Mouse (Mus musculus): ENCODE measurements at regions not wholly inside any gene's neighbourhood (a gene's known extent, or its start where the extent isn't known, plus 50 kb on each side); places are given as distances from the start of the nearest gene placed in this dataset.

DNA sequence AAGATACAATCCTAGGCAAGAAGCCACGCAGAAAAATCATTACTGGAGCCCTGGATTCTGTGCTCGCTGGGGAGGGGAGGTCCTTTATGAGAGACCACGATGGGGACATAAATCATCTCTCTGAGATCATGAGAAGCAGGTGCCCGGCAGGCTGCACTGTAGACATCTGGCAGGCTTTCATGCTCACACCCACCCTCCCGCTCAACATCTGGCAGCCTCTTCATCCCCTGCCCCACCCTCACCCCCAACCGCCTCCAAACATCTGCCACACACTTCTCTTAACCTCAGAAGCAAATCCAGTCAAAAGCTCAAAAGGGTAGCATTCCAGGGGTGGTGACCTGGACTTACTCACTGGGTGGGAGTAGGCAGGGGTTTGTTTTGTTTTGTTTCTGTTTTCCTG, 279.5 kb upstream of the Atp11b start:
- Histone ChIP-seq H3K4me2 (no peak overlapping the region), H3K4me1 (0 out of 2 replicates have a peak, but pooled peaks cover 5% of the 10 kb centered on the region), H3K27me3 (replicated peaks) (0 out of 2 replicates have a peak, but pooled peaks cover 2% of the 10 kb centered on the region), H3K36me3 (no peaks in the 10 kb centered on the region), H3K9ac (no peak overlapping the region), H3K4me3 (no peak overlapping the region), H3K27ac (replicated peaks) (no peak overlapping the region), H3K9me3 (no peaks in the 10 kb centered on the region)
- 52% methylated on average over 6 of the region's 6 CpGs for WGBS
- ATAC-seq (ENCODE audit: extremely low read depth, insufficient number of reproducible peaks, low FRiP score, low TSS enrichment) = no peak

- Histone ChIP-seq H3K9me3 (no peaks in the 10 kb centered on the region), H3K27ac (replicated peaks) (no peak overlapping the region), H3K4me3 (no peak overlapping the region), H3K9ac (no peak overlapping the region), H3K27me3 (replicated peaks) (peaks cover 6% of the 10 kb centered on the region; the same call in 1 of the 2 replicates), H3K4me2 (no peak overlapping the region), H3K4me1 (0 out of 2 replicates have a peak, but pooled peaks cover 5% of the 10 kb centered on the region), H3K36me3 (no peaks in the 10 kb centered on the region)
- WGBS = 68% methylated on average over 7 of the region's 7 CpGs
- no peak for ATAC-seq (ENCODE audit: extremely low read depth, insufficient number of reproducible peaks, low FRiP score, low TSS enrichment)
Measured at GRCm38 (mm10) chr3:35475326-35475725, 278.6 kb upstream of the Atp11b start.

- 42% methylated on average over 18 of the region's 18 CpGs for WGBS
- H3K4me3 ChIP-seq = no peak overlapping the region; the same call in 1 of the 2 replicates
- peaks cover 15% of the 10 kb centered on the region for H3K4me1 ChIP-seq
- H3K9ac ChIP-seq = no peak overlapping the region
- no peaks in the 10 kb centered on the region for H3K9me3 ChIP-seq
- ATAC-seq (ENCODE audit: extremely low read depth, insufficient number of reproducible peaks, low FRiP score, low TSS enrichment) = no peak
- H3K36me3 ChIP-seq = no peaks in the 10 kb centered on the region
- no peak overlapping the region for H3K27ac ChIP-seq (replicated peaks)
- H3K27me3 ChIP-seq (replicated peaks) = peaks cover 9% of the 10 kb centered on the region; the same call in 1 of the 2 replicates
- peak overlapping the region; percentile 65 for H3K4me2 ChIP-seq
Measured at GRCm38 (mm10) chr3:35480714-35481695, 272.9 kb upstream of the Atp11b start.

DNA sequence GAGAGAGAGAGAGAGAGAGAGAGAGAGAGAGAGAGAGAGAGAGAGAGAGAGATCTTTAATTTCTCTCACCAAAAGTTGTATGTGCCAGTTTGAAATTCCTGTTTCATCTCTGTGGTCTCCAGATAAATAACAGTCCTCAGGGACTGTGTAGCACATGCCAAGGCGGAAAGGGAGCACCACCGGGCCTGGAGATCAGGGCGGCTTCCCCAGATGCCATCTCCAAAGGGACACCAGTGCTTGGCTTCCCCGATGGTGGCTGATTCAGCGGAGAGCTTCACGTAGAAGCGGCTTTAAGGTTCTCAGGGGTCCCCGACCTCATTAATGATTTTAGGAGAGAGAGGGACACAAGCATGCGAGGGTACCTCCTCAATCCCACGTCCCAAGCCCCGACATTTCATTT, 272.1 kb upstream of the Atp11b start:
- H3K4me1 ChIP-seq = peaks cover 15% of the 10 kb centered on the region
- H3K9me3 ChIP-seq = no peaks in the 10 kb centered on the region
- H3K4me2 ChIP-seq = peak overlapping the region; percentile 65
- peaks cover 9% of the 10 kb centered on the region; the same call in 1 of the 2 replicates for H3K27me3 ChIP-seq (replicated peaks)
- peak overlapping the region; percentile 32 for H3K4me3 ChIP-seq
- WGBS = 26% methylated on average over 11 of the region's 11 CpGs
- no peaks in the 10 kb centered on the region for H3K36me3 ChIP-seq
- no peak overlapping the region for H3K27ac ChIP-seq (replicated peaks)
- no peak for ATAC-seq (ENCODE audit: extremely low read depth, insufficient number of reproducible peaks, low FRiP score, low TSS enrichment)
- peak overlapping the region; percentile 33; the same call in 1 of the 2 replicates for H3K9ac ChIP-seq

DNA sequence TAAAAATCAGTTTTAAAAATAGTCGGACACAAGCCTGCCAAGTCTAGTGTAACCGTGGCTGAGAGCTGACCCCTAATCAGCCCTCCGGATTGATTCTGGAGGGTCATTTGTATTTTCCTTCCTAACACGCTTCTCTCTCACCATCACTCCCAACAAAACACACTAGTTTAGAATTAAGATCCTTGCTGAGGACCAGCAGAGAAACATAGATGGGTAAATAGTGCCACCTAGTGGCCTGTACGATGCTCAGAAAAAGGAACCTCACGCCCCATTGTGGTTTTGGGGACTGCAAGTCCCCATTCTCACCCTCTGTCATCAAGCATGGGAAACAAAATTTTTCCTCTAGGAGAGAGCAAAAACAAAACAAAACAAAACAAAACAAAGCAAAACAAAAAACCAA, 271.6 kb upstream of the Atp11b start:
- Histone ChIP-seq H3K9me3 (no peaks in the 10 kb centered on the region), H3K4me1 (peaks cover 15% of the 10 kb centered on the region), H3K36me3 (no peaks in the 10 kb centered on the region), H3K27ac (replicated peaks) (no peak overlapping the region), H3K9ac (0 out of 2 replicates have a peak overlapping the region, but pooled peaks have one; percentile 33), H3K27me3 (replicated peaks) (peaks cover 9% of the 10 kb centered on the region; the same call in 1 of the 2 replicates), H3K4me2 (peak overlapping the region; percentile 65), H3K4me3 (peak overlapping the region; percentile 32)
- no peak for ATAC-seq (ENCODE audit: extremely low read depth, insufficient number of reproducible peaks, low FRiP score, low TSS enrichment)
- WGBS = 3% methylated on average over 6 of the region's 6 CpGs

DNA sequence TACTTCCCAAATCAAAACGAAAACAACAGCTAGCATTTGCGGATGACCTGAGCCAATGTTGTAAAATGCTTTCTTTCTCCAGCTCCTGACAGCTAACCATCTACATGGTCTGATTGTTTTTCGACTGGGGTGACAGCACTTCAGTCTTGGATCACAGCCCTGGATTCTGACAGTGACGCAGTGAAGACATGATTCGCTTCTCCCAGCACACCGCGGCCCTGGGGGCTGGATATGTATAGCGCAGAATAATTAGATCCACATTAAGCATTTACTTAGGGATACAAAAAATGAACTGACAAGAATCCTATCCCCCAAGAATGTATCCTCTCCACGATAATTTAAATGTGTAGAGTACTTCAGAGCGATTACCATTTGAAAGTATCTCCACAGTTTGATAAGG, 271.1 kb upstream of the Atp11b start:
- H3K4me2 ChIP-seq = peak overlapping the region; percentile 65; the same call in 1 of the 2 replicates
- H3K9ac ChIP-seq = no peak overlapping the region
- H3K4me1 ChIP-seq = peaks cover 15% of the 10 kb centered on the region
- 62% methylated on average over 10 of the region's 10 CpGs for WGBS
- H3K27ac ChIP-seq (replicated peaks) = no peak overlapping the region
- no peaks in the 10 kb centered on the region for H3K9me3 ChIP-seq
- no peaks in the 10 kb centered on the region for H3K36me3 ChIP-seq
- H3K27me3 ChIP-seq (replicated peaks) = peaks cover 9% of the 10 kb centered on the region; the same call in 1 of the 2 replicates
- ATAC-seq (ENCODE audit: extremely low read depth, insufficient number of reproducible peaks, low FRiP score, low TSS enrichment) = no peak
- no peak overlapping the region for H3K4me3 ChIP-seq

- 53% methylated on average over 9 of the region's 9 CpGs for WGBS
- no peaks in the 10 kb centered on the region for H3K9me3 ChIP-seq
- no peak overlapping the region for H3K9ac ChIP-seq
- H3K4me3 ChIP-seq = no peak overlapping the region
- no peak overlapping the region for H3K27ac ChIP-seq (replicated peaks)
- ATAC-seq (ENCODE audit: extremely low read depth, insufficient number of reproducible peaks, low FRiP score, low TSS enrichment) = no peak
- H3K4me1 ChIP-seq = peaks cover 8% of the 10 kb centered on the region
- H3K27me3 ChIP-seq (replicated peaks) = no peaks in the 10 kb centered on the region
- 0 out of 2 replicates have a peak overlapping the region, but pooled peaks have one; percentile 11 for H3K4me2 ChIP-seq
- no peaks in the 10 kb centered on the region for H3K36me3 ChIP-seq
Measured at GRCm38 (mm10) chr3:35496027-35496824, 257.7 kb upstream of the Atp11b start.

- WGBS = 64% methylated on average over 1 of the region's 1 CpGs
- no peak for ATAC-seq (ENCODE audit: extremely low read depth, insufficient number of reproducible peaks, low FRiP score, low TSS enrichment)
Measured at GRCm38 (mm10) chr3:35510314-35510713, 243.6 kb upstream of the Atp11b start.

GRCm38 (mm10) chr3:35516517-35516916, 237.4 kb upstream of the Atp11b start:
- WGBS = 75% methylated on average over 4 of the region's 4 CpGs
- Histone ChIP-seq H3K36me3 (no peaks in the 10 kb centered on the region), H3K9me3 (no peaks in the 10 kb centered on the region), H3K27me3 (replicated peaks) (no peaks in the 10 kb centered on the region), H3K4me3 (no peak overlapping the region), H3K27ac (replicated peaks) (no peak overlapping the region), H3K9ac (no peak overlapping the region), H3K4me1 (no peaks in the 10 kb centered on the region), H3K4me2 (no peak overlapping the region)
- ATAC-seq (ENCODE audit: extremely low read depth, insufficient number of reproducible peaks, low FRiP score, low TSS enrichment) = no peak

More at GRCm38 (mm10) chr3:35510314-35510713, 243.6 kb upstream of the Atp11b start:
- Histone ChIP-seq H3K4me3 (no peak overlapping the region), H3K36me3 (no peaks in the 10 kb centered on the region), H3K9me3 (no peaks in the 10 kb centered on the region), H3K4me2 (no peak overlapping the region), H3K27me3 (replicated peaks) (no peaks in the 10 kb centered on the region), H3K27ac (replicated peaks) (no peak overlapping the region), H3K4me1 (no peaks in the 10 kb centered on the region), H3K9ac (no peak overlapping the region)

GRCm38 (mm10) chr3:35520131-35520530, 233.8 kb upstream of the Atp11b start:
- Histone ChIP-seq H3K4me1 (no peaks in the 10 kb centered on the region), H3K27me3 (replicated peaks) (no peaks in the 10 kb centered on the region), H3K4me3 (no peak overlapping the region), H3K27ac (replicated peaks) (no peak overlapping the region), H3K4me2 (no peak overlapping the region), H3K9ac (no peak overlapping the region), H3K9me3 (no peaks in the 10 kb centered on the region), H3K36me3 (no peaks in the 10 kb centered on the region)
- WGBS = 69% methylated on average over 3 of the region's 3 CpGs
- ATAC-seq (ENCODE audit: extremely low read depth, insufficient number of reproducible peaks, low FRiP score, low TSS enrichment) = no peak

- Histone ChIP-seq H3K27me3 (replicated peaks) (no peaks in the 10 kb centered on the region), H3K4me2 (no peak overlapping the region), H3K9ac (no peak overlapping the region), H3K4me3 (no peak overlapping the region), H3K4me1 (no peaks in the 10 kb centered on the region), H3K9me3 (no peaks in the 10 kb centered on the region), H3K36me3 (no peaks in the 10 kb centered on the region), H3K27ac (replicated peaks) (no peak overlapping the region)
- no peak for ATAC-seq (ENCODE audit: extremely low read depth, insufficient number of reproducible peaks, low FRiP score, low TSS enrichment)
Measured at GRCm38 (mm10) chr3:35547696-35548095, 206.2 kb upstream of the Atp11b start.

Measured in heart, embryonic 13.5 days (tissue).